Mouse (Mus musculus) lung, postnatal 0 days (tissue): ENCODE measurements at regions not wholly inside any gene's neighbourhood (a gene's known extent, or its start where the extent isn't known, plus 50 kb on each side); places are given as distances from the start of the nearest gene placed in this dataset.

Experiments used
- CTCF ChIP-seq: IDR thresholded peaks from 2 replicates; pipeline ENCODE4 v1.5.1; 2016; ENCODE audit warnings: antibody characterized with exemption, mild to moderate bottlenecking
- EP300 ChIP-seq: IDR thresholded peaks from 2 replicates; pipeline ENCODE4 v1.6.1; 2016; ENCODE audit warnings: antibody characterized with exemption, mild to moderate bottlenecking, control low read depth

GRCm38 (mm10) chr12:114587227-114587626, 1043.5 kb downstream of the Adam6a start:
- TF ChIP-seq CTCF (no peak), EP300 (no peak)
